Mouse (Mus musculus): ENCODE measurements around the gene Ccl6.

DNA sequence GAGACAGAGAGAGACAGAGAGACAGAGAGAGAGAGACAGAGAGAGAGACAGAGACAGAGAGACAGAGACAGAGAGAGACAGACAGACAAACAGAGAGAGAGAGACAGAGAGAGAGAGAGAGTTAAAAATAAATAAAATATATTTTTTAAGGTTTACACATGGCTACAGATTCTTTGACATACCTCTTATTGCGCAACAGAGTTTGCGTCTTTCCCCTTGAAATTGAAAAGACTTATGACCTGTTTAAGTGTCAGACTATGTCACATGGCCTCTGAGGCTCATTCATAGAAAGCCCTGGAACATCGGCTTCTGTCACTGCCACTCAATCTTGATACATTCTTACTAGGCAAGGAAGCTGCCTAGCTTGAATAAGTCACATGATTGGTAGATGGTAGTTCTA is 10.5 kb upstream of the Ccl6 start:
- no peak for TF ChIP-seq POLR2A (IDR thresholded peaks at IDR 0.05; ENCODE audit: low read depth, low read length)
- no peak for TF ChIP-seq CTCF (IDR thresholded peaks at IDR 0.05; ENCODE audit: extremely low read depth, insufficient read depth, insufficient read length, insufficient replicate concordance)

Data from spleen, adult 2 months (tissue).